Mouse (Mus musculus): ENCODE data around the gene Cdk2ap1.
"Not testable (repeated sequence)": the region's sequence is repeated elsewhere in the genome, so short reads cannot be mapped to it uniquely, and the experiment has no call there.

Cdk2ap1 gene

GRCm38 (mm10) chr5:124362982-124363381 lies at the start of gene Cdk2ap1:
Gene Cdk2ap1, minus strand, starts transcription at chr5:124363082.
- not testable (repeated sequence) for ATAC-seq (ENCODE audit: low TSS enrichment)

GRCm38 (mm10) chr5:124412163-124412562 lies 49.3 kb upstream of the Cdk2ap1 start:
- ATAC-seq (ENCODE audit: low TSS enrichment) = no peak

GRCm38 (mm10) chr5:124410808-124411207 lies 47.9 kb upstream of the Cdk2ap1 start:
- no peak for ATAC-seq (ENCODE audit: low TSS enrichment)

GRCm38 (mm10) chr5:124393726-124394125 lies 30.8 kb upstream of the Cdk2ap1 start:
- ATAC-seq (ENCODE audit: low TSS enrichment) = no peak

- ATAC-seq (ENCODE audit: low TSS enrichment) = no peak
Measured at GRCm38 (mm10) chr5:124392412-124392811, 29.5 kb upstream of the Cdk2ap1 start.

- no peak for ATAC-seq (ENCODE audit: low TSS enrichment)
Measured at GRCm38 (mm10) chr5:124387932-124388331, 25.1 kb upstream of the Cdk2ap1 start.

- no peak for ATAC-seq (ENCODE audit: low TSS enrichment)
Measured at GRCm38 (mm10) chr5:124380121-124380520, 17.2 kb upstream of the Cdk2ap1 start.

GRCm38 (mm10) chr5:124377149-124377548 lies 14.3 kb upstream of the Cdk2ap1 start:
- ATAC-seq (ENCODE audit: low TSS enrichment) = no peak

GRCm38 (mm10) chr5:124376401-124376800 lies 13.5 kb upstream of the Cdk2ap1 start:
- ATAC-seq (ENCODE audit: low TSS enrichment) = no peak

- peak; percentile 73; the same call in 1 of the 2 replicates for ATAC-seq (ENCODE audit: low TSS enrichment)
Measured at GRCm38 (mm10) chr5:124374298-124374697, 11.4 kb upstream of the Cdk2ap1 start.

GRCm38 (mm10) chr5:124366721-124367120 lies 3.8 kb upstream of the Cdk2ap1 start:
- ATAC-seq (ENCODE audit: low TSS enrichment) = no peak

- ATAC-seq (ENCODE audit: low TSS enrichment) = peak; percentile 51
Measured at GRCm38 (mm10) chr5:124365754-124366153, 2.9 kb upstream of the Cdk2ap1 start.

- peak; percentile 88 for ATAC-seq (ENCODE audit: low TSS enrichment)
Measured at GRCm38 (mm10) chr5:124364173-124364918, 1.5 kb upstream of the Cdk2ap1 start.

GRCm38 (mm10) chr5:124359641-124360040 lies 3.2 kb downstream of the Cdk2ap1 start:
- no peak for ATAC-seq (ENCODE audit: low TSS enrichment)

- no peak for ATAC-seq (ENCODE audit: low TSS enrichment)
Measured at GRCm38 (mm10) chr5:124356695-124357094, 6.2 kb downstream of the Cdk2ap1 start.

GRCm38 (mm10) chr5:124355425-124355959 lies 7.4 kb downstream of the Cdk2ap1 start:
- no peak for ATAC-seq (ENCODE audit: low TSS enrichment)

- 0 out of 2 replicates have a peak, but pooled peaks have one; percentile 14 for ATAC-seq (ENCODE audit: low TSS enrichment)
Measured at GRCm38 (mm10) chr5:124354574-124355424, 8.1 kb downstream of the Cdk2ap1 start.

- 0 out of 2 replicates have a peak, but pooled peaks have one; percentile 22 for ATAC-seq (ENCODE audit: low TSS enrichment)
Measured at GRCm38 (mm10) chr5:124353726-124354547, 8.9 kb downstream of the Cdk2ap1 start.

- no peak for ATAC-seq (ENCODE audit: low TSS enrichment)
Measured at GRCm38 (mm10) chr5:124353011-124353725, 9.7 kb downstream of the Cdk2ap1 start.

GRCm38 (mm10) chr5:124352141-124352920 lies 10.6 kb downstream of the Cdk2ap1 start:
- ATAC-seq (ENCODE audit: low TSS enrichment) = 0 out of 2 replicates have a peak, but pooled peaks have one; percentile 17

Measured in frontal cortex, adult (tissue).